Mouse (Mus musculus) spleen, adult 2 months (tissue): Measurements from ENCODE around the gene Dck.

Source experiments
- CTCF ChIP-seq: fragments of 200-500 bp; IDR thresholded peaks from 2 replicates; pipeline ENCODE4 v1.5.1; 2011; ENCODE audit warnings: mild to moderate bottlenecking, inconsistent platforms; ENCODE audit not compliant: insufficient read depth, insufficient read length, insufficient replicate concordance; ENCODE audit errors: extremely low read depth
- POLR2A ChIP-seq: fragments of 200-500 bp; IDR thresholded peaks from 2 replicates; pipeline ENCODE4 v1.6.1; 2011; ENCODE audit warnings: low read depth, low read length, inconsistent platforms

- TF ChIP-seq POLR2A (no peak), CTCF (peak; percentile 69; the same call in 1 of the 2 replicates)
These were observed 26.8 kb downstream of the Dck start for GRCm38 (mm10) chr5:88791256-88792245.
